In genomic region chr2:156065099-156066041, GRCm38 (mm10) we compare ENCODE assay signal across 8 mouse cellular contexts. TPM values are rescaled to one million over a fixed set of nuclear protein-coding genes. Genes with fewer than 3 reads are reported as not detected.
DNase-seq lines count a peak whose midpoint lies in the region; ATAC-seq lines count a peak whose summit lies in the region.

Gene Spag4 (plus strand): TSS chr2:156065175.

- DNase-seq in Muller cell, postnatal 12 days (ENCODE audit: inconsistent ontology term): peak; percentile 88
- peak; percentile 58 for DNase-seq in cerebellum, adult 11 months
- peak; percentile 44 for DNase-seq in heart, postnatal 25 days (ENCODE audit: low spot score)
- DNase-seq in layer of hippocampus, postnatal 10 days (ENCODE audit: low spot score in 2 of 2): peak; percentile 72 to 76
- DNase-seq in lung, postnatal 25 days (ENCODE audit: low spot score): peak; percentile 66
- peak; percentile 83 for DNase-seq in ovary, postnatal 36 days (ENCODE audit: low spot score)
- peak; percentile 77 to 79 for DNase-seq in thymus, postnatal 36 days

- H3K27me3 ChIP-seq in forebrain, embryonic 13.5 days: no peaks in the 10 kb centered on the region

- peak within 1 kb of the TSS; percentile 73 for H3K4me3 ChIP-seq in forebrain, embryonic 13.5 days

- no peaks in the 10 kb centered on the region for H3K9me3 ChIP-seq in forebrain, embryonic 13.5 days (replicated peaks)

- intact Hi-C loops in heart, postnatal 25 days (cut with DNase I): no loop called here

- peaks cover 32% of the 10 kb centered on the region for H3K36me3 ChIP-seq in forebrain, embryonic 13.5 days (ENCODE audit: poor library complexity, severe bottlenecking)

- peak within 1 kb of the TSS; percentile 75 for H3K27ac ChIP-seq in forebrain, embryonic 13.5 days

- peak within 1 kb of the TSS; percentile 94 for H3K4me2 ChIP-seq in forebrain, embryonic 13.5 days

- H3K4me1 ChIP-seq in forebrain, embryonic 13.5 days: peaks cover 9% of the 10 kb centered on the region

- WGBS in forebrain, embryonic 13.5 days: under 1% methylated on average over 74 of the region's 81 CpGs

- peak; percentile 81 for ATAC-seq in forebrain, embryonic 13.5 days

- peak within 1 kb of the TSS; percentile 87 for H3K9ac ChIP-seq in forebrain, embryonic 13.5 days

RNA-seq across cellular contexts. Expression of gene Spag4, which starts in this region (rescaled TPM):
- polyA plus RNA-seq in forebrain, embryonic 13.5 days (2015; fragmentation: Nextera tagmentation; extraction: Ambion mirVana): 5.2 and 7.0 TPM in 2 replicates
- total RNA-seq in heart, postnatal 25 days (2021): 1 to 10 TPM in 1 of 2 experiments, under 1 TPM in 1; 0.75 to 1.4 TPM
- 1 to 10 TPM; 3.3 to 6.7 TPM for total RNA-seq in layer of hippocampus, postnatal 10 days (2021)

Comparison
In these comparisons a context has a peak if more than half of its experiments do, and no peak if none do; other contexts are left out.
1. Peak in every context shown above with its lines: DNase-seq, ATAC-seq, H3K4me3 ChIP-seq and H3K27ac ChIP-seq.